Mouse (Mus musculus) spleen, embryonic (tissue): Measurements from ENCODE around the gene Myh6.

ENCODE experiments used
- CTCF ChIA-PET: fragments of 350-600 bp; sonication (Branson Sonifier 250); formaldehyde crosslinking; loops from one replicate; lab custom pipeline; 2022; lab: Charles Lee

The Myh6 gene

GRCm38 (mm10) chr14:54937361-54938182 lies 29.2 kb downstream of the Myh6 start:
- CTCF ChIA-PET, result interaction anchor here (0.6 kb wide), 2 partner anchors 111 to 334 kb away, joined by 4 to 7 read pairs; no protein-coding TSS in a partner anchor

GRCm38 (mm10) chr14:54936831-54937160 lies 29.9 kb downstream of the Myh6 start:
- CTCF ChIA-PET, result no interaction called here

DNA sequence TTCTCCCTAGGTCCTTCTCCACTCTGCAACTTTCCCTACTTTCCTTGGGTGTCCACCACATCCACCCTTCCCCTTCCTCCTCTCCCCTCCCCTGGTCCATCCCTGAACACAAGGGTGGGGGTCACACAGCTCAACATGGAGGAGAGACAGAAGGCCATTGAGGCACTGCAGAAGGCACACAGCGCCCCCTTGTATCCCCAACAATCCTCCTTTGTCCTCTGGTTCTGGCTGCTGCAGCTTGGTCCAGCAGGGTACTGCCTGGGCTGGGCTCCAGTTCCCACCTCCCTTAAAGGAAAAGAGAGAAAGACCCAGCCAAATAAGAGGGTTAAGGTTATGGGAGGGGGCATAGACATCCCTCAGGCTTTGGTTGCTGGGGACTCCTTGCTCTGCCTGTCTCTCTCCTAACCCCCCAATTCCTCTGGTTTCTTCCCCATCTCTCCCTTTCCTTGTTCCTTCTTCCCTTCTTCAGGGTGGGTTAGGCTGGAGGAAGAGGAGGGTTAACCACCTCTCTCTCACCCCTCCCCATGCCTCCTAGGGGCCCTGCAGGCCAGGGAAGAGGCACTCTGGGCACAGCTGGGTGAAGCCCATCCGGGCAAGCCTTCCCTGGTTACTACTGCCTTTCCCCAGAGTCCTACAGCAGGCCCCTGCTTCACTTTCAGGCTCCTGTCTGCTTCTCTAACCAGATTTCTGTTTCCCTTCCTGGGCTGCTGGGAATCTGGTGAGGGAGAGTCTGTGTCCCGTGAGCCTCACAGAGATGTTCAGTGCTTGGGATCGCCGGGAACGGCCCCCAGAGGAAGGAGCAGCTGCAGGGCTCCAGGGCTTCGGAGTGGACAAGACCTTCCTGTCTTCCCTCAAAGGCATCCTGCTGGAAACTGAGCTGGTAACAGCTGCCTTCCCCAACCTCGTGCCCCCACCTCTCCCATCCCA lies 30.6 kb downstream of the Myh6 start, which contains the start of gene Cmtm5:
TSS of gene Cmtm5 (plus strand) at position 358 of the 927 bp plus-strand sequence.
- CTCF ChIA-PET, result no interaction called here

- CTCF ChIA-PET, result no interaction called here
Measured at GRCm38 (mm10) chr14:54932645-54933150, 34.0 kb downstream of the Myh6 start, which contains the start of gene Il25. Gene Il25 (plus strand): TSS chr14:54932695.

- CTCF ChIA-PET, result interaction anchor here (0.8 kb wide), 1 partner anchor 20 kb away, joined by 7 read pairs; no protein-coding TSS in a partner anchor
Measured at GRCm38 (mm10) chr14:54930431-54930830, 36.3 kb downstream of the Myh6 start.

DNA sequence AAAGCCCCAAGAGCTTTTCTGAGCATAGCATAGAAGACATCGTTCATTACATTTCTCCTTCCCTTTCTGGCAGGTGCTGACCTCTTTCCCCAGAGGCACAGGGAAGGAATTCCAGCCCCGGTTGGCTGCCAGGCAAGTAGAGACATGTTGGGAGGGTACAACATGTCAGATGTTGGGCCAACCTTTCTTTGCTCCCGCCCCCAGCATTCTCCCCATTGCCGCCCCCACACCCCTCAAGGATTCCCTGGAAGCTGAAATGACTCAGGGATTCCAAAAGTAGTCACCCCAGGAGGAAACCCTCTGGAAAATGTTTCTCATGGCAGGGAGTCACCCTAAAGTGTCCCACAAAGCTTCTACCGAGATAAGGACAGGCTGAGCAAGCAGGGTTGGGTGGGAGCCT lies 36.9 kb downstream of the Myh6 start:
- CTCF ChIA-PET, result interaction anchor here (0.8 kb wide), 1 partner anchor 20 kb away, joined by 7 read pairs; no protein-coding TSS in a partner anchor

DNA sequence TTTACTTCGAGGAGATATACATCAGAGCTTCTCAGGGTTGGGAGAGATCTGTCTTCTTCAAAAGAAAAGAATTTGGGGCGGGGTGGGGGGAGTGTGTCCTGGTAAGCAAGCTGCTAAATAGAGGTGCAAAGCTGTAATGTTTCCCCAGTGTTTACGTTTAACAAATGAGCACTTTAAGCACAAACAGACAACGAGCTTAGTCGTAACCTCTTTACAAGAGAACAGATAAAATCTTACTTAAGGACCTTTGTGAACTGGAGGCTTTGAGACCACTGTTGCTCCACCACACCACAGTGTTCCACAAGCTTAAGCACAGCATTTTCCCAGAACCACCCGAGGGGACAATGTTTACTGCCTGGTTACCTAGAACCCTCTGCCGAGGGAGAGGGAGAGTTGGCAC lies 39.4 kb downstream of the Myh6 start:
- CTCF ChIA-PET, result no interaction called here

GRCm38 (mm10) chr14:54926401-54927158 lies 40.1 kb downstream of the Myh6 start:
- CTCF ChIA-PET, result no interaction called here

- CTCF ChIA-PET, result no interaction called here
Measured at GRCm38 (mm10) chr14:54925349-54926342, 41.1 kb downstream of the Myh6 start, which contains the start of gene Efs. Gene Efs (minus strand): TSS chr14:54926126.

GRCm38 (mm10) chr14:54924641-54925348 lies 41.9 kb downstream of the Myh6 start:
- CTCF ChIA-PET, result no interaction called here

DNA sequence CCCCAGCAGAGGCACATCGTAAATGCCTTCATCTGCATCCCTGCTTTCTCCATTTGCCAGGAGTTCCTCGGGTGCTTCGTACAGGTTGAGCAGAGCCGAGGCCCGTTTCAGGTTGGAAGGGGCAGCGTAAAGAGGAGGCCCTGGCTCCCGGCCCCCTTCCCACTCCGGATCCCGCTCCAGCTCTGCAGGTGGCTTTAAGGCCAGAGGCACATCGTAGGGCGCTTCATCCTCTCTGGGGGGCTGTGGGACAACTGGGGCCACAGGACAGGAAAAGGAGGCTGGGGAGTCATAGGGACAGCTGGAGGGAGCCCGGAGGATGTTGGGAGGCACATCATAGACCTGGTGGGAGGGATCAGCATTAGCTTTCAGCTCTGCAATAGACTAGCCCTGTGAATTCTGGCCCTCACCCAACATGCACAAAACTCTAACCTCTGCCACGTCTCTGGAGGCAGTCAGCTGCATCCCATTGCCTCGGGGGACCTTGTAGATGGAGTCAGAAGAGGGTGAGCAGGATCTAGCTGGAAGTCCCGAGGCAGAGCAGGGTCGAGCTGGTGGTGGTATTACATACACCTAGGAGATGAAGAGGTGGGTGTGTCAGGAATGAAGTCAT lies 46.5 kb downstream of the Myh6 start:
- CTCF ChIA-PET, result no interaction called here

GRCm38 (mm10) chr14:54913343-54913742 lies 53.4 kb downstream of the Myh6 start:
- CTCF ChIA-PET, result no interaction called here

DNA sequence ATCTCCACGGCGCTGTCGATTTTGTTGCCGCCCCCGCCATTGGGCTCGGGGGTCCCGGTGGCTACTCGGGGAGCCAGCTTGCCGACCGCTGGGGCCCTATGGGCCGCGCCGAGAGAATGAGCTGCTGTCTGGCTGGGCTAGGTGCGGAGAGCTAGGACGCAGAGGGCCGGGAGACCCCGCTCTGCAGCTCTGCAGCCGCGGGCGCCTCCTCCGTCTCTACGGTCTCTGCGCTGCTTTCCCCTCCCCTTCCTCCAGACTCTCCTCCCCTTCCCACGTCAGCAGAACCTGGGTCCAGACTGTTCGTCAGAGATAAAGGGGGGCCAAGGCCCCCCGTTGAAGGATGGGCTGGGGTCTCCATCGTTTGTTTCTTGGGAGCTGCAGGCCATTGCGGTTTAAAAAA lies 53.8 kb downstream of the Myh6 start, which contains the start of gene Slc22a17:
TSS of gene Slc22a17 (minus strand) at position 247 of the 400 bp plus-strand sequence.
- CTCF ChIA-PET, result no interaction called here

- CTCF ChIA-PET, result no interaction called here
Measured at GRCm38 (mm10) chr14:54912109-54912850, 54.4 kb downstream of the Myh6 start.

DNA sequence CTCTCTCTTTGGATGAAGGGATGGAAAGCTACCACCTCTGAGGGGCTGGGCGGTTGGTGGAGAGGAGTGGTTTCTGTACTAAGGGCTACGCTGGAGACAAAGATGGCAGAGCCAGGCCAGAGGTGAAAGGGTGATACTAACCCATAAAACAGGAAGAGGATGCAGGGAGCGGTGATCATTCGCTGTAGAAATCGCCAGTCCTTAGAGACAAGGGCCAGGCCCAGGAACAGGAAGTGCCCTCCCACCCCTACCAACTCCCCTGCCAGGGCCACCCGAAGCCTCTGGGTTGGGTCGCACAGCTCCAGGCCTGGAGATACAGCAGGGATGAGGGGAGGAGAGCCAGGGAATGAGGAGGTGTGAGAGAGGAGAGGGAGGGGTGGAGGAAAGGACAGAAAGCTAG lies 58.0 kb downstream of the Myh6 start:
- CTCF ChIA-PET, result no interaction called here

GRCm38 (mm10) chr14:54903641-54904040 lies 63.1 kb downstream of the Myh6 start:
- CTCF ChIA-PET, result interaction anchor here (0.5 kb wide), 1 partner anchor 91 kb away, joined by 3 read pairs; no protein-coding TSS in a partner anchor

- CTCF ChIA-PET, result interaction anchor here (0.6 kb wide), 1 partner anchor 48 kb away, joined by 5 read pairs; no protein-coding TSS in a partner anchor
Measured at GRCm38 (mm10) chr14:54900383-54900782, 66.3 kb downstream of the Myh6 start.

- CTCF ChIA-PET, result no interaction called here
Measured at GRCm38 (mm10) chr14:54897445-54897844, 69.3 kb downstream of the Myh6 start.
